Mouse (Mus musculus): ENCODE measurements around the gene Hist2h3b.

- no peak for TF ChIP-seq CTCF (IDR thresholded peaks at IDR 0.05; ENCODE audit: extremely low read depth, insufficient read depth, low read length)
- no peak for TF ChIP-seq POLR2A (IDR thresholded peaks at IDR 0.05; ENCODE audit: extremely low read depth, insufficient read depth, low read length)
Measured at GRCm38 (mm10) chr3:96302076-96302475, 33.6 kb downstream of the Hist2h3b start.

Measured in cortical plate, adult 2 months (tissue).